Comparison of ENCODE assay signal across 15 mouse cellular contexts in the genomic region with DNA sequence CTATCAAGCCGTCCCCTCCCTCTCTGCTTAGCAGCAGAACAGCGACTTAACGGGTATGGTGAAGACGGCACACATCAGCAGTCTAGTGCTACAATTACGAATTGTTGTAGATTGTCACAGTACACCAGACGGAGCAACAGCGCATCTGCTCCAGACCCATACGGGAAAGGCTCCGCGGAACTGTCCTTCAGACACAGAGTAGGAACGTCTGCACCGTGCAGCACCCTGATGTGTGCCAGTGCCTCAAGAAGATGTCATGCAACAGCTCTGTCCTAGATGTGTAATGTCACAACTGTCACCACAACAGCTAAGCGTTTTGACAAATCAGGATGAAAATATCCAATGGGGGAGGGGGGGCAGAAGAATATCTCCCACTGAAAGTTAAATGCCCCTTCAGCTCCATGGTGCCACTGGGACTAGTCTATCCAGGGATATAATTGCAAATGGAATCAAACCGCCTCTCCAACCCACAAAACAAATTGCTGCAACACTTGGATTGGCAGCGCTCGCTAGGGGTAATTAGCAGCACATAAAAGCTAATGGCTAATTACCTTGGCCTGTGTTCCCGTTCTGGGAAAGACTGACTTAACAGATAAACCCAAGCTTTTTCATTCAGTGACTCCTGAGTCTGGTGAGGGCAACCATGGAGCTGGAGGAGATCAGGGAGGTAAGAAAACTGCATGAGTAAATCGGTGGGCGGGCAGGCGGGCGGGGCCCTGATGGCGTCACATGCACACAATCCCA.
A peak's percentile ranks its signal among the peaks of the same experiment; 100 is the strongest.
DNase-seq lines count a peak whose midpoint lies in the region; ATAC-seq lines count a peak whose summit lies in the region.
"Had no signal": no experiment of that assay in that cellular context is flagged by ENCODE, and none has a peak within 500 bp of the region (broad histone marks: within the 10 kb centered on the region; RNA-seq: fewer than 3 reads in every experiment).

No protein-coding gene starts in this region.

- no peaks in the 10 kb centered on the region for H3K27me3 ChIP-seq in forebrain, embryonic 14.5 days (replicated peaks; ENCODE audit: control insufficient read depth, insufficient read depth, low read length)

- H3K4me3 ChIP-seq in forebrain, embryonic 14.5 days (ENCODE audit: low read depth, low read length), result no peak overlapping the region
- H3K4me3 ChIP-seq: erythroblast, embryonic 14.5 days; left cerebral cortex, adult 2 months; myocyte had no signal

- H3K4me1 ChIP-seq in forebrain, embryonic 14.5 days (ENCODE audit: control insufficient read depth, insufficient read depth, low read length), result peaks cover 7% of the 10 kb centered on the region

- no peak overlapping the region for H3K27ac ChIP-seq in forebrain, embryonic 14.5 days (ENCODE audit: low read depth, low read length)
- H3K27ac ChIP-seq: left cerebral cortex, adult 2 months had no signal

- peak overlapping the region; percentile 20; the same call in 1 of the 2 replicates for H3K4me2 ChIP-seq in forebrain, embryonic 14.5 days (ENCODE audit: low read length)

- peak; percentile 85 for ATAC-seq in forebrain, embryonic 14.5 days
- no peak for ATAC-seq in activated CD4-positive, CD25-positive, alpha-beta regulatory T cell, adult 4 months
- ATAC-seq: lung, postnatal 0 days had no signal

- DNase-seq in kidney, adult 11 months, result peak; percentile 15
- no peak for DNase-seq in kidney, postnatal 14 days
- peak; percentile 22 for DNase-seq in MN1 (ENCODE audit: low spot score)
- DNase-seq in forebrain, embryonic 14.5 days (ENCODE audit: low spot score), result peak; percentile 87
- peak; percentile 22 to 37 for DNase-seq in kidney, postnatal 4 days
- DNase-seq in natural killer cell, adult 2 months (ENCODE audit: low spot score in 2 of 2), result no peak
- DNase-seq in adipocyte (ENCODE audit: low spot score), result no peak
- DNase-seq: B cell, adult 2 months; cerebellum, adult 9-10 months; liver had no signal

- H3K9ac ChIP-seq in forebrain, embryonic 14.5 days (ENCODE audit: low read length), result no peak overlapping the region

- 44% methylated on average over 22 of the region's 22 CpGs for WGBS in forebrain, embryonic 14.5 days

- H3K9me3 ChIP-seq in forebrain, embryonic 14.5 days (replicated peaks; ENCODE audit: control insufficient read depth, low read length), result no peaks in the 10 kb centered on the region

- no peaks in the 10 kb centered on the region for H3K36me3 ChIP-seq in forebrain, embryonic 14.5 days (ENCODE audit: control insufficient read depth, insufficient read depth, low read length)

Comparison
In these comparisons a context has a peak if more than half of its experiments do, and no peak if none do; other contexts are left out.
1. DNase-seq: peak in kidney, adult 11 months (single experiment), MN1 (single experiment), forebrain, embryonic 14.5 days (single experiment) and kidney, postnatal 4 days (2 of 2); none in kidney, postnatal 14 days (single experiment), natural killer cell, adult 2 months (0 of 2) and adipocyte (single experiment).